Mouse (Mus musculus): ENCODE data around the gene Extl1. TPM values are rescaled to one million over a fixed set of nuclear protein-coding genes. Genes with fewer than 3 reads are reported as not detected.

Extl1 gene
- total RNA-seq, 2 experiments from 2014 or later, result 37.6 to 39.5 TPM

- no peak for DNase-seq (ENCODE audit: low spot score in 2 of 2)
Observed at GRCm38 (mm10) chr4:134314876-134315275, 68.8 kb downstream of the Extl1 start, which contains the start of gene Trim63. Gene Trim63 (plus strand): TSS chr4:134315120.

DNA sequence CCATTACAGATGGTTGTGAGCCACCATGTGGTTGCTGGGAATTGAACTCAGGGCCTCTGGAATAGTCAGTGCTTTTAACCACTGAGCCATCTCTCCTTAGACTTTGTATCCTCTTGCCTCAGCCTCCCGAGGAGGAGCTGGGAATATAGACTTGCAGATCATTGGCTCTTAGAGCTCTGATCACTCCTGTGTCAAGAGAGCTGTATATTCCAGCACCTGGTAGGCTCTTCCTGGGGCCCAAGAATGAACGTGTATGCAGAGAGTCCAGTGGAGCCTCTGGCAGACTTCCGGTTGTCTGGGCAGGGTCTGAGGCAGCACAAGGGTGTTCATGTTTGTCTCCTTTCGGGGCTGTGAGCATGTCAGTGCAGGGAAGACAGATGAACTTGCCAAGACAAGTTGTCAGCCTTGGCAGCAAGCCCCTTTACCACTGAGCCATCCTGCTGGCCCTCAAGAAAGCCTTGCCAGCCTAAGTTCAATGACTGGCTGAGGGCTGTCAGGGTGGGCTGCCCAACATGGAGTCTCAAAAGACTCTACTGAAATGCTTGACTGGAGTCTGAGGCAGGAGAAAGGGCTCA lies 69.5 kb downstream of the Extl1 start:
- no peak for DNase-seq (ENCODE audit: low spot score in 2 of 2)

DNA sequence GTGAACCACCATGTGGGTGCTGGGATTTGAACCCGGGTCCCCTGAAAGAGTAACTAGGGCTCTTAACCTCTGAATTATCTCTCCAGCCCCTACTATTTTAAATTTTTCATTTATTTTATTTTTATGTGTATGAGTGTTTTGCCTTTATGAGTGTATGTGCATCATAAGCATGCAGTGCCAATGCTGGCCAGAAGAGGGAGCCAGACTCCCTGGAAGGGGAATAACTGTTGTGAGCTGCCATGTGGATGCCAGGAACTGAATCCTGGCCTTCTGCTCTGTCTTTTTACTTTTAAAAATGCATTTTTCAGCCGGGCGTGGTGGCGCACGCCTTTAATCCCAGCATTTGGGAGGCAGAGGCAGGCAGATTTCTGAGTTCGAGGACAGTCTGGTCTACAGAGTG lies 70.7 kb downstream of the Extl1 start:
- DNase-seq (ENCODE audit: low spot score in 2 of 2), result no peak

- no peak for DNase-seq (ENCODE audit: low spot score in 2 of 2)
Observed at GRCm38 (mm10) chr4:134312341-134312740, 71.3 kb downstream of the Extl1 start.

DNA sequence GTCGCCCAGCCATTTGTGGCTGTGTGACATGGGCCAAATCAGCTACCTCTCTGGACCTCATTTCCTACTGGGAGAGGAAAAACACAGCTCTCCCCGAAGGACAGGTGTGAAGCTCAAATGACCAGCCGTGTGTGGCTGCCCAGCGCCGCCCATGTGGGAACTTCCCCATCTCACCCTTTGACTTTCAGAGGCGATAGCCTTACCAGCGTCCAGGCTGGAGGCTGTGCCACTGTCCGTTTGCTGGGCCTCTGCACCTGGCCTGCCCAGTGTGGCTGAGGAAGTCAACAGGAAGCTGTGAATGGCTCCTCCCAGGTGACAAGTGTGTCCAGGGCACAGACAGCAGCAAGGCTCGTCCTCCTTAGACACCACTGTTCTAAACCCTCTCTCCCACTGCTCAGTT lies 71.9 kb downstream of the Extl1 start:
- no peak for DNase-seq (ENCODE audit: low spot score in 2 of 2)

- DNase-seq (ENCODE audit: low spot score in 2 of 2), result no peak
Observed at GRCm38 (mm10) chr4:134310656-134311055, 73.0 kb downstream of the Extl1 start.

- no peak for DNase-seq (ENCODE audit: low spot score in 2 of 2)
Observed at GRCm38 (mm10) chr4:134310106-134310505, 73.5 kb downstream of the Extl1 start.

- peak; percentile 41 to 59 for DNase-seq (ENCODE audit: low spot score in 2 of 2)
Observed at GRCm38 (mm10) chr4:134307367-134308072, 76.1 kb downstream of the Extl1 start.

- no peak for DNase-seq (ENCODE audit: low spot score in 2 of 2)
Observed at GRCm38 (mm10) chr4:134306963-134307362, 76.7 kb downstream of the Extl1 start.

Other genes with a start within 250 kb of the Extl1 start
- 10 to 100 TPM; 14.4 to 15.2 TPM for gene Cep85, start 196.7 kb downstream of the Extl1 start, total RNA-seq (2021)
- gene Gm7534, start 180.8 kb downstream of the Extl1 start, total RNA-seq (2021), result not detected
- gene Catsper4, start 156.5 kb downstream of the Extl1 start, total RNA-seq (2021), result not detected
- gene Cnksr1, start 145.5 kb downstream of the Extl1 start, total RNA-seq (2021), result under 1 TPM; 0.19 to 0.58 TPM
- gene E130218I03Rik, start 140.2 kb downstream of the Extl1 start, total RNA-seq (2021), result not detected
- 10 to 100 TPM; 10.6 to 11.8 TPM for gene Zfp593, start 138.3 kb downstream of the Extl1 start, total RNA-seq (2021)
- gene Gm30191, start 136.9 kb downstream of the Extl1 start, total RNA-seq (2021), result not detected
- gene Grrp1, start 129.7 kb downstream of the Extl1 start, total RNA-seq (2021), result 1 to 10 TPM; 3.6 to 4.1 TPM
- 10 to 100 TPM; 21.5 to 21.9 TPM for gene Pdik1l, start 96.0 kb downstream of the Extl1 start, total RNA-seq (2021)
- under 1 TPM in 1 of 2 experiments, not detected in 1; 0.21 TPM for gene Trim63, start 68.7 kb downstream of the Extl1 start, total RNA-seq (2021)
- not detected for gene Slc30a2, start 40.7 kb downstream of the Extl1 start, total RNA-seq (2021)
- gene Pafah2, start 12.5 kb upstream of the Extl1 start, total RNA-seq (2021), result 10 to 100 TPM in 1 of 2 experiments, 1 to 10 TPM in 1; 7.8 to 10.9 TPM
- 100 to 1,000 TPM; 425 to 454 TPM for gene Stmn1, start 84.5 kb upstream of the Extl1 start, total RNA-seq (2021)
- gene Paqr7, start 112.8 kb upstream of the Extl1 start, total RNA-seq (2021), result 10 to 100 TPM; 47.7 to 54.8 TPM
- gene Aunip, start 127.1 kb upstream of the Extl1 start, total RNA-seq (2021), result under 1 TPM; 0.31 to 0.69 TPM
- 10 to 100 TPM; 73.0 to 77.8 TPM for gene Mtfr1l, start 151.5 kb upstream of the Extl1 start, total RNA-seq (2021)
- 10 to 100 TPM; 16.6 to 18.0 TPM for gene Selenon, start 168.3 kb upstream of the Extl1 start, total RNA-seq (2021)